Mouse (Mus musculus) liver, embryonic 16.5 days (tissue): ENCODE data around the gene Hist1h4a. TPM values are rescaled to one million over a fixed set of nuclear protein-coding genes. Genes with fewer than 3 reads are reported as not detected.
A peak's percentile ranks its signal among the peaks of the same experiment; 100 is the strongest.
"Not testable (repeated sequence)": the region's sequence is repeated elsewhere in the genome, so short reads cannot be mapped to it uniquely, and the experiment has no call there.

ENCODE experiments used
- ATAC-seq: fragments of 200-750 bp; cut with Nextera tagmentation; 2 replicates; pipeline ENCODE4 v1.8.0; 2017; ENCODE audit warnings: low read depth, mild to moderate bottlenecking, moderate number of reproducible peaks, moderate library complexity
- H3K27ac ChIP-seq: fragments of 300-500 bp; sonication (generic); 2 replicates; pipeline ENCODE4 v1.5.1; 2014; ENCODE audit warnings: mild to moderate bottlenecking, low read length
- H3K27me3 ChIP-seq: fragments of 300-500 bp; sonication (generic); 2 replicates; pipeline ENCODE4 v1.6.1; 2014; ENCODE audit warnings: low read depth, low read length, mixed read lengths; ENCODE audit not compliant: control insufficient read depth, insufficient read depth
- H3K36me3 ChIP-seq: fragments of 300-500 bp; sonication (generic); 2 replicates; pipeline ENCODE4 v1.6.1; 2014; ENCODE audit warnings: mild to moderate bottlenecking; ENCODE audit not compliant: control insufficient read depth, insufficient read depth
- H3K4me1 ChIP-seq: fragments of 300-500 bp; sonication (generic); 2 replicates; pipeline ENCODE4 v1.6.1; 2014; ENCODE audit warnings: low read depth, low read length, mixed read lengths; ENCODE audit not compliant: control insufficient read depth
- H3K4me2 ChIP-seq: fragments of 300-500 bp; sonication (generic); 2 replicates; pipeline ENCODE4 v1.6.1; 2014; ENCODE audit warnings: low read depth, low read length, mixed read lengths
- H3K4me3 ChIP-seq: fragments of 300-500 bp; sonication (generic); 2 replicates; pipeline ENCODE4 v1.5.1; 2014; ENCODE audit warnings: low read depth, mild to moderate bottlenecking, low read length
- H3K9ac ChIP-seq: fragments of 300-500 bp; sonication (generic); 2 replicates; pipeline ENCODE4 v1.6.1; 2014; ENCODE audit warnings: low read depth, low read length
- H3K9me3 ChIP-seq: fragments of 300-500 bp; sonication (generic); replicated peaks from 2 replicates; pipeline ENCODE4 v1.6.1; 2016; ENCODE audit warnings: low read length; ENCODE audit not compliant: control insufficient read depth
- WGBS: fragments of 180-500 bp; shearing (Covaris S2); extraction: QIAGEN DNeasy Blood & Tissue Kit; methylation state at CpG from one replicate; pipeline ENCODE4 v1.1.7; 2014; ENCODE audit not compliant: insufficient replicate concordance; 5-methylcytosine and 5-hydroxymethylcytosine counted together
- polyA plus RNA-seq: library from polyadenylated mRNA; unstranded; fragments of >200 nt; fragmentation: Nextera tagmentation; extraction: Ambion mirVana; gene quantifications from 2 replicates; pipeline ENCODE4 v1.2.1, GENCODE M21; 2015

The Hist1h4a gene
- polyA plus RNA-seq, 1 experiment from 2014 or later: 0.48 TPM

- Histone ChIP-seq H3K36me3 (no peaks in the 10 kb centered on the region), H3K4me1 (peaks cover 25% of the 10 kb centered on the region), H3K27me3 (no peaks in the 10 kb centered on the region), H3K27ac (peak overlapping the region; percentile 95), H3K4me3 (peak overlapping the region; percentile 60), H3K9ac (peak overlapping the region; percentile 77), H3K9me3 (no peaks in the 10 kb centered on the region), H3K4me2 (peak overlapping the region; percentile 53)
- 4% methylated on average over 6 of the region's 6 CpGs for WGBS
- ATAC-seq: no peak
Observed at GRCm38 (mm10) chr13:23752742-23753172, 8.3 kb downstream of the Hist1h4a start.

- not testable (repeated sequence) for H3K9me3 ChIP-seq, H3K36me3 ChIP-seq, H3K27me3 ChIP-seq
- WGBS: 0% methylated on average over 16 of the region's 47 CpGs
- Histone ChIP-seq H3K4me1 (peaks cover 29% of the 10 kb centered on the region), H3K4me2 (peak within 1 kb of the TSS; percentile 64), H3K9ac (peak within 1 kb of the TSS; percentile 77), H3K4me3 (peak within 1 kb of the TSS; percentile 60), H3K27ac (peak within 1 kb of the TSS; percentile 98)
- ATAC-seq: peak; percentile 73
Observed at GRCm38 (mm10) chr13:23752067-23752741, 8.8 kb downstream of the Hist1h4a start, which contains the start of gene Hist1h3b. Gene Hist1h3b, plus strand, starts transcription at chr13:23752267.

GRCm38 (mm10) chr13:23751478-23751956 lies 9.5 kb downstream of the Hist1h4a start:
- Histone ChIP-seq H3K27ac (peak overlapping the region; percentile 98), H3K36me3 (no peaks in the 10 kb centered on the region), H3K4me2 (peak overlapping the region; percentile 64), H3K4me1 (peaks cover 31% of the 10 kb centered on the region), H3K4me3 (peak overlapping the region; percentile 56), H3K9me3 (no peaks in the 10 kb centered on the region), H3K27me3 (no peaks in the 10 kb centered on the region), H3K9ac (peak overlapping the region; percentile 73)
- peak; percentile 5 for ATAC-seq
- under 1% methylated on average over 11 of the region's 11 CpGs for WGBS

GRCm38 (mm10) chr13:23750839-23751477 lies 10.1 kb downstream of the Hist1h4a start, which contains the start of gene Hist1h2ab:
Gene Hist1h2ab, plus strand, starts transcription at chr13:23751126.
- ATAC-seq: peak; percentile 46
- H3K36me3 ChIP-seq, H3K27me3 ChIP-seq, H3K9me3 ChIP-seq: not testable (repeated sequence)
- peak within 1 kb of the TSS; percentile 73 for H3K9ac ChIP-seq
- H3K4me3 ChIP-seq: peak within 1 kb of the TSS; percentile 56
- H3K4me2 ChIP-seq: peak within 1 kb of the TSS; percentile 64
- WGBS: under 1% methylated on average over 31 of the region's 47 CpGs
- peaks cover 31% of the 10 kb centered on the region for H3K4me1 ChIP-seq
- H3K27ac ChIP-seq: peak within 1 kb of the TSS; percentile 98

GRCm38 (mm10) chr13:23749563-23750121 lies 11.4 kb downstream of the Hist1h4a start:
- Histone ChIP-seq H3K27ac (peak overlapping the region; percentile 89), H3K36me3 (no peaks in the 10 kb centered on the region)

GRCm38 (mm10) chr13:23747892-23748288 lies 13.1 kb downstream of the Hist1h4a start:
- H3K36me3 ChIP-seq: no peaks in the 10 kb centered on the region
- peak overlapping the region; percentile 76 for H3K4me2 ChIP-seq
- H3K9ac ChIP-seq: peak overlapping the region; percentile 76
- peaks cover 28% of the 10 kb centered on the region for H3K4me1 ChIP-seq
- ATAC-seq: no peak
- peak overlapping the region; percentile 66 for H3K4me3 ChIP-seq
- H3K27me3 ChIP-seq: no peaks in the 10 kb centered on the region
- peak overlapping the region; percentile 100 for H3K27ac ChIP-seq
- WGBS: 5% methylated on average over 4 of the region's 4 CpGs
- no peaks in the 10 kb centered on the region for H3K9me3 ChIP-seq

More at GRCm38 (mm10) chr13:23749563-23750121, 11.4 kb downstream of the Hist1h4a start:
- Histone ChIP-seq H3K4me3 (no peak overlapping the region), H3K9ac (no peak overlapping the region; the same call in 1 of the 2 replicates), H3K9me3 (no peaks in the 10 kb centered on the region), H3K4me2 (no peak overlapping the region), H3K4me1 (peaks cover 26% of the 10 kb centered on the region), H3K27me3 (no peaks in the 10 kb centered on the region)
- ATAC-seq: no peak
- WGBS: 82% methylated on average over 5 of the region's 5 CpGs

- H3K9ac ChIP-seq: peak overlapping the region; percentile 76
Observed at GRCm38 (mm10) chr13:23747081-23747891, 13.7 kb downstream of the Hist1h4a start.

GRCm38 (mm10) chr13:23746201-23747080 lies 14.6 kb downstream of the Hist1h4a start, which contains the start of gene Hist1h2bb:
Gene Hist1h2bb, plus strand, starts transcription at chr13:23746734.
- Histone ChIP-seq H3K4me1 (peaks cover 36% of the 10 kb centered on the region), H3K27ac (peak within 1 kb of the TSS; percentile 100), H3K9ac (peak within 1 kb of the TSS; percentile 86), H3K4me2 (peak within 1 kb of the TSS; percentile 76), H3K4me3 (peak within 1 kb of the TSS; percentile 66)
- H3K36me3 ChIP-seq, H3K27me3 ChIP-seq, H3K9me3 ChIP-seq: not testable (repeated sequence)
- WGBS: 0% methylated on average over 34 of the region's 58 CpGs
- ATAC-seq: peak; percentile 74

More at GRCm38 (mm10) chr13:23747081-23747891, 13.7 kb downstream of the Hist1h4a start:
- Histone ChIP-seq H3K27ac (peak overlapping the region; percentile 100), H3K27me3 (no peaks in the 10 kb centered on the region), H3K4me1 (peaks cover 29% of the 10 kb centered on the region), H3K4me2 (peak overlapping the region; percentile 76), H3K9me3 (no peaks in the 10 kb centered on the region), H3K36me3 (no peaks in the 10 kb centered on the region), H3K4me3 (peak overlapping the region; percentile 66)
- WGBS: 3% methylated on average over 9 of the region's 13 CpGs
- ATAC-seq: no peak
